Mouse (Mus musculus) frontal cortex, postnatal 14 days (tissue): ENCODE results near the gene Rapgef2.

Experiments
- DNase-seq, 2 experiments: peaks; one replicate each; pipeline ENCODE4 v3.0.0; 2022; ENCODE audit warnings: low spot score in 2 of 2

The Rapgef2 gene

GRCm38 (mm10) chr3:79028153-79028878 lies 258.0 kb downstream of the Rapgef2 start:
- no peak for DNase-seq

GRCm38 (mm10) chr3:79025983-79026382 lies 260.3 kb downstream of the Rapgef2 start:
- DNase-seq: no peak

GRCm38 (mm10) chr3:79023735-79024328 lies 262.5 kb downstream of the Rapgef2 start:
- no peak for DNase-seq

- no peak for DNase-seq
These were observed 263.6 kb downstream of the Rapgef2 start for GRCm38 (mm10) chr3:79022690-79023089.

- DNase-seq: no peak
These were observed 268.9 kb downstream of the Rapgef2 start for GRCm38 (mm10) chr3:79017440-79017839.

GRCm38 (mm10) chr3:79016830-79017229 lies 269.5 kb downstream of the Rapgef2 start:
- no peak for DNase-seq

GRCm38 (mm10) chr3:79015621-79016474 lies 270.5 kb downstream of the Rapgef2 start:
- peak; percentile 34 to 41 for DNase-seq
